Mouse (Mus musculus) limb, embryonic 13.5 days (tissue): ENCODE results near the gene Etl4. TPM values are rescaled to one million over a fixed set of nuclear protein-coding genes. Genes with fewer than 3 reads are reported as not detected.

Source experiments
- ATAC-seq: fragments of 200-750 bp; cut with Nextera tagmentation; 2 replicates; pipeline ENCODE4 v1.8.0; 2017; ENCODE audit warnings: low read depth, moderate number of reproducible peaks, moderate TSS enrichment; ENCODE audit not compliant: low FRiP score
- H3K27ac ChIP-seq: fragments of 300-500 bp; sonication (generic); 2 replicates; pipeline ENCODE4 v1.5.1; 2015; ENCODE audit warnings: inconsistent platforms, mild to moderate bottlenecking, moderate library complexity
- H3K27me3 ChIP-seq: fragments of 300-500 bp; sonication (generic); 2 replicates; pipeline ENCODE4 v1.6.1; 2015; ENCODE audit warnings: mild to moderate bottlenecking, inconsistent platforms
- H3K36me3 ChIP-seq: fragments of 300-500 bp; sonication (generic); 2 replicates; pipeline ENCODE4 v1.6.1; 2015; ENCODE audit warnings: inconsistent platforms, mild to moderate bottlenecking, moderate library complexity
- H3K4me1 ChIP-seq: fragments of 300-500 bp; sonication (generic); 2 replicates; pipeline ENCODE4 v1.6.1; 2015; ENCODE audit warnings: inconsistent platforms
- H3K4me2 ChIP-seq: fragments of 300-500 bp; sonication (generic); replicated peaks from 2 replicates; pipeline ENCODE4 v1.6.1; 2015; ENCODE audit warnings: inconsistent platforms, mild to moderate bottlenecking, moderate library complexity
- H3K4me3 ChIP-seq: fragments of 300-500 bp; sonication (generic); 2 replicates; pipeline ENCODE4 v1.5.1; 2015; ENCODE audit warnings: moderate library complexity, mild to moderate bottlenecking, inconsistent platforms
- H3K9ac ChIP-seq: fragments of 300-500 bp; sonication (generic); 2 replicates; pipeline ENCODE4 v1.6.1; 2015; ENCODE audit warnings: mild to moderate bottlenecking, inconsistent platforms
- H3K9me3 ChIP-seq: fragments of 300-500 bp; sonication (generic); 2 replicates; pipeline ENCODE4 v1.6.1; 2016; ENCODE audit warnings: inconsistent platforms
- WGBS: fragments of 180-500 bp; shearing (Covaris S2); methylation state at CpG from one replicate; pipeline ENCODE4 v1.1.7; 2015; 5-methylcytosine and 5-hydroxymethylcytosine counted together
- polyA plus RNA-seq: library from polyadenylated mRNA; unstranded; fragments of >200 nt; fragmentation: Nextera tagmentation; extraction: Ambion mirVana; gene quantifications from 2 replicates; pipeline ENCODE4 v1.2.1, GENCODE M21; 2015

Gene Etl4
- polyA plus RNA-seq, 1 experiment from 2014 or later, result 25.6 TPM

GRCm38 (mm10) chr2:20721098-20721497 lies 811.5 kb downstream of the Etl4 start:
- peaks cover 43% of the 10 kb centered on the region for H3K4me1 ChIP-seq
- no peak overlapping the region for H3K27ac ChIP-seq
- H3K4me3 ChIP-seq, result no peak overlapping the region
- no peaks in the 10 kb centered on the region for H3K9me3 ChIP-seq
- WGBS, result 85% methylated on average over 3 of the region's 3 CpGs
- H3K4me2 ChIP-seq, result no peak overlapping the region
- no peaks in the 10 kb centered on the region for H3K27me3 ChIP-seq
- no peak for ATAC-seq
- no peak overlapping the region for H3K9ac ChIP-seq
- no peaks in the 10 kb centered on the region for H3K36me3 ChIP-seq

DNA sequence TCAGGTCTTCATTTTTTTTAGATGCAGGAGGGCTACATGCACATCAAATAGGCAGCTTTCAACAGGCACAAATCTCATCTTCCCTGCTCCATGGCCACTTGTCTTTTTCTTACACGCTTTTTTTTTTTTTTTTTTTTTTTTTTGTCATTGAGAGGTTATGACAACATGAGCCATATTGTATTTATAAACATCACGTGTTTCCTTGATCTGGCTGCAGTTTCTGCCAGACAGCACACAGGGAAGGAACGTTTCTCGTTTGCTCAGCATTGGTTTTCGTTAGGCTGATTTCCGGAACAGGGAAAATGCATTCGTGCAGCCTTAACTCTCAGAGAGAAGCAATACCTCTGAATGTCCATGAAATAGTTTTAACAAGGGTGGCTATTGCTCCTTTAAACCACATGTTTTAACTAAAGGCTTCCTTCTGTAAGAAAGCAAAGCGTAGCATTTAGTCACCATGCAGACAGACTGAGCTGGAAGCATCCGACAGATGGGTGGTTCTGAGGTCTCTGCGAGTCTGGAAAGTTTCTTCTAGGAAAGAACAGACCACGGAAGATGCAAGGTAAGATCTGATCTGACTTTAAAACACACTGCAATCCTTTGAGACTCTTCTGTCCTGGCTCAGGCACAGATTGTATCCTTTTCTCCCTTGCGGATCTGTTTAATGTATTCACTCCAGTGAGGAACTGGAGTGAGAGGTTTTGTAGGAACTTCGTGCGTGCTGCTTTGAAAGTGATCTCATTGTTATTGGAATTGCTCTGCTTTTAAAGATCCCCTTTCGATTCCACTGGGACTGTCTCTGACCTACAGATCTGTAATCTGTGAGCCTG lies 812.8 kb downstream of the Etl4 start:
- Histone ChIP-seq H3K9ac (peak overlapping the region; percentile 39), H3K27ac (peak overlapping the region; percentile 8; the same call in 1 of the 2 replicates), H3K4me1 (peaks cover 35% of the 10 kb centered on the region), H3K27me3 (no peaks in the 10 kb centered on the region), H3K4me2 (peak overlapping the region; percentile 56), H3K9me3 (no peaks in the 10 kb centered on the region), H3K36me3 (no peaks in the 10 kb centered on the region), H3K4me3 (peak overlapping the region; percentile 25)
- peak; percentile 38; the same call in 1 of the 2 replicates for ATAC-seq
- WGBS, result 13% methylated on average over 15 of the region's 15 CpGs

GRCm38 (mm10) chr2:20723990-20724745 lies 814.6 kb downstream of the Etl4 start:
- 35% methylated on average over 2 of the region's 2 CpGs for WGBS
- H3K9me3 ChIP-seq, result no peaks in the 10 kb centered on the region
- no peak overlapping the region for H3K27ac ChIP-seq
- H3K36me3 ChIP-seq, result no peaks in the 10 kb centered on the region
- H3K4me2 ChIP-seq, result 0 out of 2 replicates have a peak overlapping the region, but pooled peaks have one; percentile 10
- H3K4me1 ChIP-seq, result peaks cover 30% of the 10 kb centered on the region
- no peak for ATAC-seq
- H3K4me3 ChIP-seq, result no peak overlapping the region
- no peaks in the 10 kb centered on the region for H3K27me3 ChIP-seq
- no peak overlapping the region for H3K9ac ChIP-seq

DNA sequence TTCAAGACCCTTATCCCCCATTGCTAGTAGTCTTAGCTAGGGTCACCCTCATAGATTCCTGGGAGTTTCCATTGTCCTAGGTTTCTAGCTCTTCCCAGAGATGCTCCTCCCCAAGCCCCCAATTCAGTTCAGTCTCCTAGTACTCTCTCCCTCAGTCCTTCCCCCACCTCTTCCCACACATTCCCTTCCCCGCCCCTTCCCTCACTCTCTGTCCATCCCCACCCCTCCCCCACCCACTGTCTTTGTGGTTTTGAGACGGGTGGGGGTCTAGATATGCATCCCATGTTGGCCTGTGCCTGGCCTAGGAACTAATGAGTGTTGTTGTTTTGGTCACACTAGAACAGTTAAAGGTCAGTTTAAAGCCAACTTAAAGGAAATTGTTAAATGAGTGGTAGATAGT lies 817.4 kb downstream of the Etl4 start:
- 68% methylated on average over 2 of the region's 2 CpGs for WGBS
- H3K4me3 ChIP-seq, result no peak overlapping the region
- H3K4me2 ChIP-seq, result no peak overlapping the region
- no peaks in the 10 kb centered on the region for H3K9me3 ChIP-seq
- H3K4me1 ChIP-seq, result peaks cover 22% of the 10 kb centered on the region
- H3K27me3 ChIP-seq, result no peaks in the 10 kb centered on the region
- H3K9ac ChIP-seq, result no peak overlapping the region
- no peak overlapping the region for H3K27ac ChIP-seq
- H3K36me3 ChIP-seq, result no peaks in the 10 kb centered on the region
- ATAC-seq, result no peak

- ATAC-seq, result no peak
- WGBS, result 71% methylated on average over 6 of the region's 6 CpGs
- Histone ChIP-seq H3K27me3 (no peaks in the 10 kb centered on the region), H3K4me2 (no peak overlapping the region), H3K36me3 (no peaks in the 10 kb centered on the region), H3K27ac (no peak overlapping the region), H3K9me3 (no peaks in the 10 kb centered on the region), H3K4me1 (peaks cover 13% of the 10 kb centered on the region), H3K9ac (no peak overlapping the region), H3K4me3 (no peak overlapping the region)
Measured at GRCm38 (mm10) chr2:20727752-20728438, 818.3 kb downstream of the Etl4 start.

DNA sequence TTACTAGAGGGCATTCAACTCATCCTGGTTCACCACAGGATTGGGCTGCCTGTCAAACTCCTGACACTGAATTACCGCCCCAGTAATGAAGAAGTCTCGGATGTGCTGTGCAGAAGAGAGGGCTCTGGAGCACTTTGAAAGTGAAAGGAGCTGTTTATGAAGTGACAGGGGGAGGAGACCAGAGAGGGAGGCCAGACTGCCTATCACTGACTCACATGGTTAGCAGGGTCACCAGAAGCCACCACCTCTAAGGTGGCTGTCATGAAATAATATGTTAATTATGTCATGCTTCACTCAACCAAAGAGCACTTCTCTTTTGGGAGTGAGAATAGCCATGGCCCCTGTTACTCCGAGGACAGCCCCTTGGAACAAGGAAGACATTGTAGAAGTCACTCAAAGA lies 825.9 kb downstream of the Etl4 start:
- WGBS, result 55% methylated on average over 3 of the region's 3 CpGs
- Histone ChIP-seq H3K9ac (no peak overlapping the region), H3K4me1 (peaks cover 7% of the 10 kb centered on the region), H3K4me2 (no peak overlapping the region), H3K4me3 (no peak overlapping the region), H3K27ac (no peak overlapping the region), H3K36me3 (no peaks in the 10 kb centered on the region), H3K27me3 (no peaks in the 10 kb centered on the region), H3K9me3 (no peaks in the 10 kb centered on the region)
- no peak for ATAC-seq

- Histone ChIP-seq H3K36me3 (no peaks in the 10 kb centered on the region), H3K4me1 (peaks cover 10% of the 10 kb centered on the region), H3K4me3 (no peak overlapping the region), H3K27me3 (no peaks in the 10 kb centered on the region), H3K9me3 (no peaks in the 10 kb centered on the region), H3K27ac (no peak overlapping the region), H3K9ac (no peak overlapping the region), H3K4me2 (no peak overlapping the region)
- WGBS, result 72% methylated on average over 7 of the region's 7 CpGs
- no peak for ATAC-seq
Measured at GRCm38 (mm10) chr2:20736324-20737015, 826.9 kb downstream of the Etl4 start.

- Histone ChIP-seq H3K27me3 (no peaks in the 10 kb centered on the region), H3K4me3 (no peak overlapping the region), H3K27ac (no peak overlapping the region), H3K9ac (no peak overlapping the region), H3K36me3 (no peaks in the 10 kb centered on the region), H3K9me3 (no peaks in the 10 kb centered on the region), H3K4me1 (peaks cover 10% of the 10 kb centered on the region), H3K4me2 (no peak overlapping the region)
- WGBS, result 69% methylated on average over 19 of the region's 19 CpGs
- ATAC-seq, result no peak
Measured at GRCm38 (mm10) chr2:20737112-20737808, 827.7 kb downstream of the Etl4 start.

DNA sequence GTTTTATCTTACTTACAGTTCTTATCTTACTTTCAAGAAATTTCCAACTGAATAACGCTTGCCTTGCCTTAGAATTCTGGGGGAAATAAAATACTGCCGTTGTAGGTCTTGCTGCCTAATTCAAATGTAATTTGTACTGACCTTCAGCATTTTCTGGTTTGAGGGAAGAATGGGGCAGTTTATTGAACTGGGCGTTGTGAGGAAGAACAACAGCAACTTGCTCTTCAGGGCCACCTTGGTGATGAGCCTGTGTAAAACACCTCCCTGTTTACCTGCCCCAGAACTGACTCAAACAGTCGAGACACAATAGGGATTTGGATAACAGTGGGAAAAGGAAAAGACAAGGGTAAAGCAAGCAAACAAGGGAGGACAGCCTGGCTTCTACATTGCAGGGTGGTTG lies 828.3 kb downstream of the Etl4 start:
- H3K36me3 ChIP-seq, result no peaks in the 10 kb centered on the region
- H3K4me3 ChIP-seq, result no peak overlapping the region
- no peak for ATAC-seq
- no peaks in the 10 kb centered on the region for H3K9me3 ChIP-seq
- H3K4me1 ChIP-seq, result peaks cover 10% of the 10 kb centered on the region
- no peak overlapping the region for H3K27ac ChIP-seq
- H3K9ac ChIP-seq, result no peak overlapping the region
- H3K4me2 ChIP-seq, result no peak overlapping the region
- WGBS, result 62% methylated on average over 4 of the region's 4 CpGs
- H3K27me3 ChIP-seq, result no peaks in the 10 kb centered on the region

DNA sequence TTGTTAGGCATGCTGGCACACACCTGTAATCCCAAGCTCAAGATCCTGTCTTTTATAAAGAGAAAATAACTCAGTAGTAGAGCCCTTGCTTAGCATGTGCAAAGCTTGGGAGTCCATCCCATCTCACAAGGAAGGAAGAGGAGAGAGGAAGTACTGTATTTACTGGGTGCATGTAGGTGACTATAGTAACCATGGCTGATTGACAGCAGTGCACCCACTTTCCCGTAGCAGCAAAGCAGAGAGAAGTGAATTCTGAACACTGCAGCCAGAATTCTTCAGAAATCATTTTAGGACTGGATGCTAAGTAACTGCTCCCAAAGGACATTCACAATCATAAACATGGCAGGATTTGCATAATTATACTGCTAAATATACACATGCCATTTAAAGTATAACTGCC lies 838.1 kb downstream of the Etl4 start:
- Histone ChIP-seq H3K4me2 (no peak overlapping the region), H3K4me1 (no peaks in the 10 kb centered on the region), H3K4me3 (no peak overlapping the region), H3K27me3 (no peaks in the 10 kb centered on the region), H3K9me3 (no peaks in the 10 kb centered on the region), H3K27ac (no peak overlapping the region), H3K36me3 (peaks cover 7% of the 10 kb centered on the region), H3K9ac (no peak overlapping the region)
- ATAC-seq, result no peak
- 58% methylated on average over 1 of the region's 1 CpGs for WGBS

DNA sequence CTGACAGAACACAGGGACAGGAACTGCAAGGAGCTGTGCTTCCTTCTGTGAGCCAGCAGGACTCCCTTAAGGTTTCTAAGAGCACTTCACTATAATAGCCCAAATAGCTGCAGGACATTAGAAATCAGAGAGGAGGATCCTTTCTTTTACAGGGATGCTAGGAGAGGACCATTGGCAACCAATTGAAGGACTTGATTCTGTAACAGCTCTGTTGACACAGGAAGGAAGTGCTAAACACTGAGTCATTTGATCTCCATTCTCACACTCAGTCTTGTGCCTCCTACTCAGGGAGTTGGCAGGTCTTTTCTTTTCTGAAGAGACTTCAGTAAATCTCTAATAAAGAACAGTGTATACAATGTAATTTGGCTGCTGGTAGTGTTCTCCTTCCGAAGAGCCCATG lies 838.9 kb downstream of the Etl4 start:
- Histone ChIP-seq H3K4me2 (no peak overlapping the region), H3K4me1 (no peaks in the 10 kb centered on the region), H3K36me3 (peaks cover 7% of the 10 kb centered on the region), H3K27me3 (no peaks in the 10 kb centered on the region), H3K4me3 (no peak overlapping the region), H3K9me3 (no peaks in the 10 kb centered on the region), H3K27ac (no peak overlapping the region), H3K9ac (no peak overlapping the region)
- 57% methylated on average over 1 of the region's 1 CpGs for WGBS
- no peak for ATAC-seq
